ENCODE assay signal across 9 mouse cellular contexts in genomic region chr8:84709931-84710330, GRCm38 (mm10). TPM values are rescaled to one million over a fixed set of nuclear protein-coding genes. Genes with fewer than 3 reads are reported as not detected.
DNase-seq lines count a peak whose midpoint lies in the region; ATAC-seq and TF ChIP-seq lines count a peak whose summit lies in the region.
"Had no signal": no experiment of that assay in that cellular context is flagged by ENCODE, and none has a peak within 500 bp of the region (broad histone marks: within the 10 kb centered on the region; RNA-seq: fewer than 3 reads in every experiment).

No protein-coding gene starts in this region.

- peak overlapping the region; percentile 84 for H3K27ac ChIP-seq in layer of hippocampus, adult 2 months
- H3K27ac ChIP-seq in embryonic facial prominence, embryonic 14.5 days (replicated peaks; ENCODE audit: low read depth, low read length) = peak overlapping the region; percentile 18; the same call in 1 of the 2 replicates
- H3K27ac ChIP-seq in hindbrain, embryonic 16.5 days (ENCODE audit: low read depth, low read length) = peak overlapping the region; percentile 77
- H3K27ac ChIP-seq: intestine, embryonic 15.5 days had no signal

- H3K4me2 ChIP-seq in embryonic facial prominence, embryonic 14.5 days (ENCODE audit: low read depth, low read length) = no peak overlapping the region
- no peak overlapping the region for H3K4me2 ChIP-seq in hindbrain, embryonic 16.5 days (ENCODE audit: low read length)
- H3K4me2 ChIP-seq: intestine, embryonic 15.5 days had no signal

- no peak for TF ChIP-seq CTCF in layer of hippocampus, adult 2 months (conservative IDR thresholded peaks at IDR 0.05)

- peaks cover 34% of the 10 kb centered on the region for H3K27me3 ChIP-seq in embryonic facial prominence, embryonic 14.5 days (replicated peaks; ENCODE audit: control insufficient read depth, insufficient read depth, low read length)
- peaks cover 4% of the 10 kb centered on the region; the same call in 1 of the 2 replicates for H3K27me3 ChIP-seq in hindbrain, embryonic 16.5 days (replicated peaks; ENCODE audit: control insufficient read depth, insufficient read depth, low read length)

- peaks cover 78% of the 10 kb centered on the region for H3K4me1 ChIP-seq in embryonic facial prominence, embryonic 14.5 days (ENCODE audit: control insufficient read depth, insufficient read depth, low read length)
- H3K4me1 ChIP-seq in hindbrain, embryonic 16.5 days (ENCODE audit: control insufficient read depth, insufficient read depth, low read depth, low read length) = peaks cover 49% of the 10 kb centered on the region

- peaks cover 49% of the 10 kb centered on the region for H3K36me3 ChIP-seq in embryonic facial prominence, embryonic 14.5 days (ENCODE audit: control insufficient read depth, insufficient read depth, low read length)
- H3K36me3 ChIP-seq in hindbrain, embryonic 16.5 days (ENCODE audit: control insufficient read depth, insufficient read depth, low read length) = no peaks in the 10 kb centered on the region
- H3K36me3 ChIP-seq: intestine, embryonic 15.5 days had no signal

- DNase-seq in layer of hippocampus, adult 2 months (ENCODE audit: low spot score in 2 of 2) = no peak
- DNase-seq in layer of hippocampus, postnatal 10 days (ENCODE audit: low spot score in 2 of 2) = no peak
- peak; percentile 72 for DNase-seq in adipocyte (ENCODE audit: low spot score)
- DNase-seq in embryonic facial prominence, embryonic 14.5 days (ENCODE audit: low spot score) = no peak
- DNase-seq in adrenal gland, adult 2 months = no peak
- DNase-seq in spleen, postnatal 4 days (ENCODE audit: low spot score in 2 of 2) = no peak

- H3K4me3 ChIP-seq in layer of hippocampus, adult 2 months = no peak overlapping the region
- no peak overlapping the region for H3K4me3 ChIP-seq in embryonic facial prominence, embryonic 14.5 days (ENCODE audit: low read depth, low read length)
- H3K4me3 ChIP-seq in hindbrain, embryonic 16.5 days (ENCODE audit: low read length) = no peak overlapping the region
- H3K4me3 ChIP-seq: intestine, embryonic 15.5 days had no signal

- ATAC-seq in embryonic facial prominence, embryonic 14.5 days (ENCODE audit: low read depth) = no peak
- no peak for ATAC-seq in hindbrain, embryonic 16.5 days

- WGBS in embryonic facial prominence, embryonic 14.5 days = 92% methylated on average over 1 of the region's 1 CpGs
- 86% methylated on average over 1 of the region's 1 CpGs for WGBS in hindbrain, embryonic 16.5 days

- H3K9me3 ChIP-seq in embryonic facial prominence, embryonic 14.5 days (ENCODE audit: control insufficient read depth, low read length) = no peaks in the 10 kb centered on the region
- H3K9me3 ChIP-seq in hindbrain, embryonic 16.5 days (ENCODE audit: control insufficient read depth, low read length) = no peaks in the 10 kb centered on the region
- H3K9me3 ChIP-seq: intestine, embryonic 15.5 days; megakaryocyte, embryonic 14.5 days had no signal

- H3K9ac ChIP-seq in embryonic facial prominence, embryonic 14.5 days (ENCODE audit: low read depth, low read length) = no peak overlapping the region
- no peak overlapping the region for H3K9ac ChIP-seq in hindbrain, embryonic 16.5 days (ENCODE audit: low read depth, low read length)
- H3K9ac ChIP-seq: intestine, embryonic 15.5 days had no signal

RNA-seq across cellular contexts. Expression of gene Lyl1, which starts 8.7 kb away (rescaled TPM):
- total RNA-seq in layer of hippocampus, adult 2 months (2021) = 1 to 10 TPM; 2.3 to 2.6 TPM
- 1 to 10 TPM; 4.0 to 5.4 TPM for total RNA-seq in layer of hippocampus, postnatal 10 days (2021)
- 5.8 and 6.8 TPM in 2 replicates for polyA plus RNA-seq in embryonic facial prominence, embryonic 14.5 days (2014; fragmentation: Nextera tagmentation; extraction: Ambion mirVana)
- polyA plus RNA-seq in hindbrain, embryonic 16.5 days (2015; fragmentation: Nextera tagmentation; extraction: Ambion mirVana) = 2.6 and 3.2 TPM in 2 replicates
- 1 to 10 TPM; 2.7 to 4.4 TPM for total RNA-seq in adrenal gland, adult 2 months (2021)
- 8.2 and 10.9 TPM in 2 replicates for polyA plus RNA-seq in adrenal gland, adult 2 months (2012; rRNA removed)

RNA-seq across cellular contexts. Expression of gene G430095P16Rik, which starts 12.9 kb away (rescaled TPM):
- under 1 TPM in 1 of 2 experiments, not detected in 1; 0.54 TPM for total RNA-seq in layer of hippocampus, adult 2 months (2021)
- total RNA-seq in layer of hippocampus, postnatal 10 days (2021) = not detected
- polyA plus RNA-seq in embryonic facial prominence, embryonic 14.5 days (2014; fragmentation: Nextera tagmentation; extraction: Ambion mirVana) = 2.0 and 2.7 TPM in 2 replicates
- polyA plus RNA-seq in hindbrain, embryonic 16.5 days (2015; fragmentation: Nextera tagmentation; extraction: Ambion mirVana) = 0.82 and 0.89 TPM in 2 replicates
- under 1 TPM in 1 of 2 experiments, not detected in 1; 0.59 TPM for total RNA-seq in adrenal gland, adult 2 months (2021)
- 0.26 and 0.76 TPM in 2 replicates for polyA plus RNA-seq in adrenal gland, adult 2 months (2012; rRNA removed)

RNA-seq across cellular contexts. Expression of gene Nacc1, which starts 22.3 kb away (rescaled TPM):
- total RNA-seq in layer of hippocampus, adult 2 months (2021) = 10 to 100 TPM; 91.8 to 93.9 TPM
- total RNA-seq in layer of hippocampus, postnatal 10 days (2021) = 10 to 100 TPM; 73.7 to 75.3 TPM
- polyA plus RNA-seq in embryonic facial prominence, embryonic 14.5 days (2014; fragmentation: Nextera tagmentation; extraction: Ambion mirVana) = 19.7 and 20.1 TPM in 2 replicates
- polyA plus RNA-seq in hindbrain, embryonic 16.5 days (2015; fragmentation: Nextera tagmentation; extraction: Ambion mirVana) = 12.4 and 15.5 TPM in 2 replicates
- 10 to 100 TPM; 78.4 to 80.7 TPM for total RNA-seq in adrenal gland, adult 2 months (2021)
- 98.7 and 120 TPM in 2 replicates for polyA plus RNA-seq in adrenal gland, adult 2 months (2012; rRNA removed)

RNA-seq across cellular contexts. Expression of gene Trmt1, which starts 23.8 kb away (rescaled TPM):
- 100 to 1,000 TPM; 109 to 113 TPM for total RNA-seq in layer of hippocampus, adult 2 months (2021)
- total RNA-seq in layer of hippocampus, postnatal 10 days (2021) = 100 to 1,000 TPM in 1 of 2 experiments, 10 to 100 TPM in 1; 99.8 to 105 TPM
- 55.8 and 73.2 TPM in 2 replicates for polyA plus RNA-seq in embryonic facial prominence, embryonic 14.5 days (2014; fragmentation: Nextera tagmentation; extraction: Ambion mirVana)
- polyA plus RNA-seq in hindbrain, embryonic 16.5 days (2015; fragmentation: Nextera tagmentation; extraction: Ambion mirVana) = 66.8 and 71.2 TPM in 2 replicates
- 10 to 100 TPM; 57.0 to 68.5 TPM for total RNA-seq in adrenal gland, adult 2 months (2021)
- 150 and 160 TPM in 2 replicates for polyA plus RNA-seq in adrenal gland, adult 2 months (2012; rRNA removed)

RNA-seq across cellular contexts. Expression of gene Ier2, which starts 47.3 kb away (rescaled TPM):
- 1 to 10 TPM; 5.1 to 7.2 TPM for total RNA-seq in layer of hippocampus, adult 2 months (2021)
- total RNA-seq in layer of hippocampus, postnatal 10 days (2021) = 10 to 100 TPM; 10.8 to 12.7 TPM
- polyA plus RNA-seq in embryonic facial prominence, embryonic 14.5 days (2014; fragmentation: Nextera tagmentation; extraction: Ambion mirVana) = 45.9 and 50.3 TPM in 2 replicates
- 18.2 and 19.6 TPM in 2 replicates for polyA plus RNA-seq in hindbrain, embryonic 16.5 days (2015; fragmentation: Nextera tagmentation; extraction: Ambion mirVana)
- total RNA-seq in adrenal gland, adult 2 months (2021) = 10 to 100 TPM; 24.9 to 34.8 TPM
- 13.7 and 27.0 TPM in 2 replicates for polyA plus RNA-seq in adrenal gland, adult 2 months (2012; rRNA removed)

Comparison
In these comparisons a context has a peak if more than half of its experiments do, and no peak if none do; other contexts are left out.
1. H3K27ac ChIP-seq: peak in every context shown above with its lines; median percentile 84 in layer of hippocampus, adult 2 months; 77 in hindbrain, embryonic 16.5 days; 18 in embryonic facial prominence, embryonic 14.5 days.